Mouse (Mus musculus): Measurements from ENCODE around the gene Gpr146. TPM values are rescaled to one million over a fixed set of nuclear protein-coding genes. Genes with fewer than 3 reads are reported as not detected.
A peak's percentile ranks its signal among the peaks of the same experiment; 100 is the strongest.
"Not testable (repeated sequence)": the region's sequence is repeated elsewhere in the genome, so short reads cannot be mapped to it uniquely, and the experiment has no call there.

Gpr146 gene
- polyA plus RNA-seq (2015; fragmentation: Nextera tagmentation; extraction: Ambion mirVana), result 0.93 and 0.97 TPM in 2 replicates

- Histone ChIP-seq H3K9me3 (replicated peaks) (no peaks in the 10 kb centered on the region), H3K27ac (no peak within 1 kb of the TSS), H3K4me3 (no peak within 1 kb of the TSS), H3K4me1 (peaks cover 30% of the 10 kb centered on the region), H3K36me3 (ENCODE audit: poor library complexity, severe bottlenecking) (no peaks in the 10 kb centered on the region), H3K4me2 (no peak within 1 kb of the TSS), H3K27me3 (peaks cover 8% of the 10 kb centered on the region; the same call in 1 of the 2 replicates), H3K9ac (no peak within 1 kb of the TSS)
- ATAC-seq, result no peak
- WGBS, result 82% methylated on average over 18 of the region's 18 CpGs
These were observed at the start of gene Gpr146 for GRCm38 (mm10) chr5:139377468-139378270. Gpr146 (plus strand) TSS chr5:139377697.

GRCm38 (mm10) chr5:139330766-139331165 lies 46.7 kb upstream of the Gpr146 start:
- peaks cover 16% of the 10 kb centered on the region for H3K27me3 ChIP-seq
- WGBS, result 69% methylated on average over 7 of the region's 7 CpGs
- H3K36me3 ChIP-seq (ENCODE audit: poor library complexity, severe bottlenecking), result peaks cover 14% of the 10 kb centered on the region
- H3K4me1 ChIP-seq, result no peaks in the 10 kb centered on the region
- no peaks in the 10 kb centered on the region for H3K9me3 ChIP-seq (replicated peaks)
- no peak overlapping the region for H3K9ac ChIP-seq
- no peak overlapping the region for H3K4me2 ChIP-seq
- ATAC-seq, result no peak
- no peak overlapping the region for H3K4me3 ChIP-seq
- H3K27ac ChIP-seq, result no peak overlapping the region

GRCm38 (mm10) chr5:139331742-139332141 lies 45.8 kb upstream of the Gpr146 start:
- Histone ChIP-seq H3K4me2 (no peak overlapping the region), H3K4me1 (no peaks in the 10 kb centered on the region), H3K9ac (no peak overlapping the region), H3K27ac (no peak overlapping the region), H3K9me3 (replicated peaks) (no peaks in the 10 kb centered on the region), H3K4me3 (no peak overlapping the region), H3K36me3 (ENCODE audit: poor library complexity, severe bottlenecking) (peaks cover 24% of the 10 kb centered on the region), H3K27me3 (peaks cover 7% of the 10 kb centered on the region)
- ATAC-seq, result 0 out of 2 replicates have a peak, but pooled peaks have one; percentile 8
- 23% methylated on average over 8 of the region's 8 CpGs for WGBS

- 89% methylated on average over 8 of the region's 8 CpGs for WGBS
- 0 out of 2 replicates have a peak, but pooled peaks have one; percentile 22 for ATAC-seq
- H3K9me3 ChIP-seq (replicated peaks), result no peaks in the 10 kb centered on the region
- peaks cover 34% of the 10 kb centered on the region for H3K36me3 ChIP-seq (ENCODE audit: poor library complexity, severe bottlenecking)
- no peak overlapping the region for H3K9ac ChIP-seq
- H3K4me2 ChIP-seq, result no peak overlapping the region
- H3K4me3 ChIP-seq, result no peak overlapping the region
- H3K27ac ChIP-seq, result no peak overlapping the region
- H3K4me1 ChIP-seq, result no peaks in the 10 kb centered on the region
- H3K27me3 ChIP-seq, result no peaks in the 10 kb centered on the region; the same call in 1 of the 2 replicates
These were observed 44.8 kb upstream of the Gpr146 start for GRCm38 (mm10) chr5:139332590-139333272.

- no peak overlapping the region for H3K27ac ChIP-seq
- H3K9me3 ChIP-seq (replicated peaks), result no peaks in the 10 kb centered on the region
- peaks cover 41% of the 10 kb centered on the region for H3K36me3 ChIP-seq (ENCODE audit: poor library complexity, severe bottlenecking)
- no peak overlapping the region for H3K4me2 ChIP-seq
- no peak overlapping the region for H3K4me3 ChIP-seq
- no peak overlapping the region for H3K9ac ChIP-seq
- no peak for ATAC-seq
- no peaks in the 10 kb centered on the region; the same call in 1 of the 2 replicates for H3K27me3 ChIP-seq
- 84% methylated on average over 16 of the region's 16 CpGs for WGBS
- no peaks in the 10 kb centered on the region for H3K4me1 ChIP-seq
These were observed 44.0 kb upstream of the Gpr146 start for GRCm38 (mm10) chr5:139333301-139334013.

- peaks cover 50% of the 10 kb centered on the region for H3K36me3 ChIP-seq (ENCODE audit: poor library complexity, severe bottlenecking)
- not testable (repeated sequence) for ATAC-seq; H3K4me1 ChIP-seq; H3K9ac ChIP-seq; H3K4me3 ChIP-seq; H3K4me2 ChIP-seq; H3K27ac ChIP-seq; H3K9me3 ChIP-seq (replicated peaks); H3K27me3 ChIP-seq
- 91% methylated on average over 10 of the region's 10 CpGs for WGBS
These were observed 43.1 kb upstream of the Gpr146 start for GRCm38 (mm10) chr5:139334394-139334793.

- Histone ChIP-seq H3K4me2 (no peak overlapping the region), H3K9me3 (replicated peaks) (no peaks in the 10 kb centered on the region), H3K9ac (no peak overlapping the region), H3K4me1 (no peaks in the 10 kb centered on the region), H3K4me3 (no peak overlapping the region), H3K36me3 (ENCODE audit: poor library complexity, severe bottlenecking) (peaks cover 63% of the 10 kb centered on the region), H3K27ac (no peak overlapping the region), H3K27me3 (no peaks in the 10 kb centered on the region)
- WGBS, result 91% methylated on average over 4 of the region's 4 CpGs
- peak; percentile 29; the same call in 1 of the 2 replicates for ATAC-seq
These were observed 41.9 kb upstream of the Gpr146 start for GRCm38 (mm10) chr5:139335634-139336033.

- Histone ChIP-seq H3K4me1 (no peaks in the 10 kb centered on the region), H3K9ac (no peak overlapping the region), H3K27me3 (no peaks in the 10 kb centered on the region), H3K9me3 (replicated peaks) (no peaks in the 10 kb centered on the region), H3K27ac (no peak overlapping the region), H3K36me3 (ENCODE audit: poor library complexity, severe bottlenecking) (peaks cover 83% of the 10 kb centered on the region), H3K4me2 (no peak overlapping the region), H3K4me3 (no peak overlapping the region)
- WGBS, result 81% methylated on average over 13 of the region's 13 CpGs
- no peak for ATAC-seq
These were observed 39.6 kb upstream of the Gpr146 start for GRCm38 (mm10) chr5:139337826-139338370.

- H3K9me3 ChIP-seq (replicated peaks), result no peaks in the 10 kb centered on the region
- no peaks in the 10 kb centered on the region for H3K27me3 ChIP-seq
- H3K9ac ChIP-seq, result no peak overlapping the region
- no peak overlapping the region for H3K27ac ChIP-seq
- H3K4me2 ChIP-seq, result no peak overlapping the region
- no peak overlapping the region for H3K4me3 ChIP-seq
- H3K36me3 ChIP-seq (ENCODE audit: poor library complexity, severe bottlenecking), result peaks cover 84% of the 10 kb centered on the region
- peaks cover 1% of the 10 kb centered on the region for H3K4me1 ChIP-seq
- no peak for ATAC-seq
- 88% methylated on average over 3 of the region's 3 CpGs for WGBS
These were observed 39.1 kb upstream of the Gpr146 start for GRCm38 (mm10) chr5:139338403-139338802.

- no peak for ATAC-seq
- Histone ChIP-seq H3K9ac (no peak overlapping the region; the same call in 1 of the 2 replicates), H3K4me3 (no peak overlapping the region), H3K27ac (no peak overlapping the region), H3K27me3 (no peaks in the 10 kb centered on the region), H3K9me3 (replicated peaks) (no peaks in the 10 kb centered on the region), H3K36me3 (ENCODE audit: poor library complexity, severe bottlenecking) (peaks cover 84% of the 10 kb centered on the region), H3K4me2 (no peak overlapping the region), H3K4me1 (peaks cover 6% of the 10 kb centered on the region)
- 87% methylated on average over 11 of the region's 11 CpGs for WGBS
These were observed 38.6 kb upstream of the Gpr146 start for GRCm38 (mm10) chr5:139338891-139339290.

- H3K9me3 ChIP-seq (replicated peaks), result no peaks in the 10 kb centered on the region
- WGBS, result 7% methylated on average over 12 of the region's 12 CpGs
- peak overlapping the region; percentile 93 for H3K4me2 ChIP-seq
- H3K4me1 ChIP-seq, result peaks cover 14% of the 10 kb centered on the region
- H3K9ac ChIP-seq, result peak overlapping the region; percentile 78
- 0 out of 2 replicates have a peak, but pooled peaks cover 4% of the 10 kb centered on the region for H3K27me3 ChIP-seq
- peak; percentile 86 for ATAC-seq
- H3K36me3 ChIP-seq (ENCODE audit: poor library complexity, severe bottlenecking), result peaks cover 36% of the 10 kb centered on the region
- peak overlapping the region; percentile 67; the same call in 1 of the 2 replicates for H3K27ac ChIP-seq
- H3K4me3 ChIP-seq, result peak overlapping the region; percentile 66
These were observed 33.3 kb upstream of the Gpr146 start for GRCm38 (mm10) chr5:139344021-139344686.
